Mouse (Mus musculus) liver (tissue): Measurements from ENCODE around the gene Camkmt.

Experiments
- DNase-seq: peaks from one replicate; pipeline ENCODE4 v3.0.0-alpha.2; 2020; ENCODE audit warnings: mixed read lengths

Gene Camkmt

GRCm38 (mm10) chr17:85177231-85177630 is 86.9 kb downstream of the Camkmt start:
- DNase-seq = no peak

- DNase-seq = no peak
Measured at GRCm38 (mm10) chr17:85180471-85181060, 90.2 kb downstream of the Camkmt start.

GRCm38 (mm10) chr17:85189227-85190127 is 99.1 kb downstream of the Camkmt start:
- DNase-seq = peak; percentile 79

GRCm38 (mm10) chr17:85190128-85190435 is 99.7 kb downstream of the Camkmt start:
- no peak for DNase-seq

- DNase-seq = no peak
Measured at GRCm38 (mm10) chr17:85193294-85193693, 102.9 kb downstream of the Camkmt start.

GRCm38 (mm10) chr17:85198781-85199180 is 108.4 kb downstream of the Camkmt start:
- DNase-seq = no peak

GRCm38 (mm10) chr17:85199321-85199720 is 109.0 kb downstream of the Camkmt start:
- DNase-seq = no peak

GRCm38 (mm10) chr17:85218054-85218453 is 127.7 kb downstream of the Camkmt start:
- no peak for DNase-seq

- no peak for DNase-seq
Measured at GRCm38 (mm10) chr17:85242109-85242508, 151.8 kb downstream of the Camkmt start.

GRCm38 (mm10) chr17:85248962-85249361 is 158.6 kb downstream of the Camkmt start:
- DNase-seq = no peak

GRCm38 (mm10) chr17:85249744-85250143 is 159.4 kb downstream of the Camkmt start:
- peak; percentile 32 for DNase-seq

GRCm38 (mm10) chr17:85256930-85257329 is 166.6 kb downstream of the Camkmt start:
- DNase-seq = no peak

- DNase-seq = no peak
Measured at GRCm38 (mm10) chr17:85257348-85257747, 167.0 kb downstream of the Camkmt start.

GRCm38 (mm10) chr17:85258703-85259341 is 168.5 kb downstream of the Camkmt start:
- no peak for DNase-seq

- DNase-seq = no peak
Measured at GRCm38 (mm10) chr17:85266831-85267422, 176.6 kb downstream of the Camkmt start.

GRCm38 (mm10) chr17:85271466-85272175 is 181.3 kb downstream of the Camkmt start:
- no peak for DNase-seq

GRCm38 (mm10) chr17:85279720-85280119 is 189.4 kb downstream of the Camkmt start:
- DNase-seq = no peak

- DNase-seq = no peak
Measured at GRCm38 (mm10) chr17:85282447-85282846, 192.1 kb downstream of the Camkmt start.

GRCm38 (mm10) chr17:85291154-85291553 is 200.8 kb downstream of the Camkmt start:
- no peak for DNase-seq

- DNase-seq = no peak
Measured at GRCm38 (mm10) chr17:85291601-85292000, 201.2 kb downstream of the Camkmt start.

GRCm38 (mm10) chr17:85292276-85292675 is 201.9 kb downstream of the Camkmt start:
- DNase-seq = no peak

- no peak for DNase-seq
Measured at GRCm38 (mm10) chr17:85303686-85304085, 213.3 kb downstream of the Camkmt start.

GRCm38 (mm10) chr17:85308566-85308965 is 218.2 kb downstream of the Camkmt start:
- no peak for DNase-seq
